Mouse (Mus musculus) layer of hippocampus, postnatal 36 days (tissue): Measurements from ENCODE around the gene Bmp6. TPM values are rescaled to one million over a fixed set of nuclear protein-coding genes. Genes with fewer than 3 reads are reported as not detected.

Experiments used
- DNase-seq, 2 experiments: peaks; one replicate each; pipeline ENCODE4 v3.0.0; 2022
- total RNA-seq, 2 experiments: library from RNA; stranded (reverse); gene quantifications; 2 replicates each; pipeline ENCODE4 v1.2.3; 2021

Gene Bmp6
- total RNA-seq, 2 experiments from 2014 or later = 3.0 to 6.4 TPM

DNA sequence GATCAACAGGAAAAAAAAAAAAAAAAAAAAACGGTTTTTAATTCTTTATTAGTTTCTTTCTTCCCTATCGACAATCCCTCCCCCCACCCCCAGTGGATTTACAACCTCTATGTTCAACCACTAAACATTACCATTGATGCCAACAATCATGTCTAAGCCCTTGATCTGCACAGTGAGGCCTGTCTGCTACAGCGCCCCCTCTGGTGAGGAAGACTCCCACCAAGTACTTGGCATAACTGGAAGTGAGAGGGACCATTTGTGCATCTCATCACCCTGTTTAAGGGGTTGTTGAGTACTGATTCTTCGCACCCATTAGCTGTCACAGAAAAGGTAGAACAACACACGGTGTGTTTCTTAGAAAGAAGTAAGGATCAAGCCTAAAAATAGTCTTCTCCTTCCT lies 203.8 kb downstream of the Bmp6 start:
- no peak for DNase-seq

Other genes with a start within 250 kb of the Bmp6 start
- gene Dsp, start 193.8 kb upstream of the Bmp6 start, total RNA-seq = 10 to 100 TPM; 11.1 to 17.5 TPM
- gene Snrnp48, start 140.2 kb upstream of the Bmp6 start, total RNA-seq = 10 to 100 TPM; 21.5 to 33.8 TPM
- gene Txndc5, start 183.7 kb downstream of the Bmp6 start, total RNA-seq = 10 to 100 TPM; 42.9 to 44.3 TPM